Mouse (Mus musculus): ENCODE measurements around the gene Fis1.

GRCm38 (mm10) chr5:136977769-136978168, 24.7 kb downstream of the Fis1 start:
- TF ChIP-seq CTCF (IDR thresholded peaks at IDR 0.05; ENCODE audit: low read depth) (no peak), EP300 (IDR thresholded peaks at IDR 0.05; ENCODE audit: low read depth) (no peak)

All from liver, embryonic 14.5 days (tissue).